Mouse (Mus musculus) neural tube, embryonic 12.5 days (tissue): ENCODE results near the gene Grb2. TPM values are rescaled to one million over a fixed set of nuclear protein-coding genes. Genes with fewer than 3 reads are reported as not detected.

Experiments used
- ATAC-seq: fragments of 200-750 bp; cut with Nextera tagmentation; 2 replicates; pipeline ENCODE4 v1.8.0; 2017; ENCODE audit warnings: low read depth, mild to moderate bottlenecking, moderate TSS enrichment, moderate library complexity; ENCODE audit not compliant: low FRiP score
- H3K27ac ChIP-seq: fragments of 300-500 bp; sonication (generic); 2 replicates; pipeline ENCODE4 v1.5.1; 2016
- H3K27me3 ChIP-seq: fragments of 300-500 bp; sonication (generic); replicated peaks from 2 replicates; pipeline ENCODE4 v1.6.1; 2016; ENCODE audit warnings: mild to moderate bottlenecking
- H3K36me3 ChIP-seq: fragments of 300-500 bp; sonication (generic); 2 replicates; pipeline ENCODE4 v1.6.1; 2016; ENCODE audit warnings: mild to moderate bottlenecking
- H3K4me1 ChIP-seq: fragments of 300-500 bp; sonication (generic); 2 replicates; pipeline ENCODE4 v1.6.1; 2016
- H3K4me2 ChIP-seq: fragments of 300-500 bp; sonication (generic); replicated peaks from 2 replicates; pipeline ENCODE4 v1.6.1; 2016; ENCODE audit warnings: mild to moderate bottlenecking
- H3K4me3 ChIP-seq: fragments of 300-500 bp; sonication (generic); 2 replicates; pipeline ENCODE4 v1.5.1; 2016
- H3K9ac ChIP-seq: fragments of 300-500 bp; sonication (generic); 2 replicates; pipeline ENCODE4 v1.6.1; 2016; ENCODE audit warnings: mild to moderate bottlenecking
- H3K9me3 ChIP-seq: fragments of 300-500 bp; sonication (generic); 2 replicates; pipeline ENCODE4 v1.6.1; 2016; ENCODE audit warnings: mild to moderate bottlenecking
- WGBS: fragments of 180-500 bp; shearing (Covaris S2); methylation state at CpG from one replicate; pipeline ENCODE4 v1.1.7; 2016; 5-methylcytosine and 5-hydroxymethylcytosine counted together
- polyA plus RNA-seq: library from polyadenylated mRNA; unstranded; fragments of >200 nt; fragmentation: Nextera tagmentation; extraction: Ambion mirVana; gene quantifications from 2 replicates; pipeline ENCODE4 v1.2.1, GENCODE M21; 2016

Gene Grb2
- polyA plus RNA-seq, 1 experiment from 2014 or later = 186 TPM

- Histone ChIP-seq H3K9me3 (no peaks in the 10 kb centered on the region), H3K4me2 (peak overlapping the region; percentile 84), H3K4me1 (peaks cover 11% of the 10 kb centered on the region; the same call in 1 of the 2 replicates), H3K27ac (no peak overlapping the region), H3K4me3 (peak overlapping the region; percentile 63), H3K27me3 (no peaks in the 10 kb centered on the region), H3K9ac (0 out of 2 replicates have a peak overlapping the region, but pooled peaks have one; percentile 26), H3K36me3 (no peaks in the 10 kb centered on the region)
- ATAC-seq = peak; percentile 51
- 57% methylated on average over 13 of the region's 13 CpGs for WGBS
Measured at GRCm38 (mm10) chr11:115628465-115629101, 79.8 kb downstream of the Grb2 start.

DNA sequence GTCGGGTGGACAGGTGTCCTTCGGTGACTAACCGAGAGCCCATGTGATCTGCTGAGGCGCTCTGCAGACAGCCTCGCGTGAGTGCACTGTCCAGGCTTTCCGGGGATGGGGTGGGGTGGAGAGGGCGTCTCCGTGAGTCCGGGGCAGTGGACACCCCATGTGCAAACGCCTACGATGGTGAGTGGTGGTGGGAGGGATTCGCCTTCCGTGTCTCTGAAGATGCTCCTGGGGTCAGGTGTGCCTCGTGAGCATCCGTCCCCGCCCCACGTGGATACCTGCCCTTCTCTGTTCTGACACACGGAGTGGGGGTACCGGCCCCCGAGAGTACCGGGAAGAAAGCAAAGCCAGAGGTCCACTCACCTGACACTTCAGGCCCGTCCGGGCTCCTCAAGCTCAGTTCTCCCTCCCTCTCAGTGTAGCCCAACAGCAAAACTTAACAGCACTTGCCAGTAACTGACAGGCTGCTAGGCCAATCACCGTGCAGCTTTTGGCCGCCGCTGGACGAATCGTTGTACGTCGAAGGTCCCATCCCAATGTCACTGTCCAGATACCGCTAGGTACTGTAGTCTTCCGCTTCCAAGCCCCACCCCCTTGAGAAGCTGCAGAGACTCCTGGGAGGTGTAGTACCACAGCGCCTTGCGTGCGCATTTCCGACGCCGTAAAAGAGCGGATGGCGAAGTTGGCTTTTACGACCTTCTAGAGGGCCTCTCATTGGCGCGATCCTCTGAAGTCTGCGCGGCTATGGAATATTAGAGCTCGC lies 80.5 kb downstream of the Grb2 start, which contains the start of gene Slc25a19:
TSS of gene Slc25a19 (minus strand) at position 591 of the 760 bp plus-strand sequence.
- Histone ChIP-seq H3K4me3 (peak within 1 kb of the TSS; percentile 63), H3K9me3 (no peaks in the 10 kb centered on the region), H3K27me3 (no peaks in the 10 kb centered on the region), H3K9ac (peak within 1 kb of the TSS; percentile 64), H3K4me2 (peak within 1 kb of the TSS; percentile 84), H3K36me3 (peaks cover 2% of the 10 kb centered on the region), H3K27ac (no peak within 1 kb of the TSS), H3K4me1 (peaks cover 11% of the 10 kb centered on the region; the same call in 1 of the 2 replicates)
- ATAC-seq = peak; percentile 99
- WGBS = under 1% methylated on average over 47 of the region's 47 CpGs

DNA sequence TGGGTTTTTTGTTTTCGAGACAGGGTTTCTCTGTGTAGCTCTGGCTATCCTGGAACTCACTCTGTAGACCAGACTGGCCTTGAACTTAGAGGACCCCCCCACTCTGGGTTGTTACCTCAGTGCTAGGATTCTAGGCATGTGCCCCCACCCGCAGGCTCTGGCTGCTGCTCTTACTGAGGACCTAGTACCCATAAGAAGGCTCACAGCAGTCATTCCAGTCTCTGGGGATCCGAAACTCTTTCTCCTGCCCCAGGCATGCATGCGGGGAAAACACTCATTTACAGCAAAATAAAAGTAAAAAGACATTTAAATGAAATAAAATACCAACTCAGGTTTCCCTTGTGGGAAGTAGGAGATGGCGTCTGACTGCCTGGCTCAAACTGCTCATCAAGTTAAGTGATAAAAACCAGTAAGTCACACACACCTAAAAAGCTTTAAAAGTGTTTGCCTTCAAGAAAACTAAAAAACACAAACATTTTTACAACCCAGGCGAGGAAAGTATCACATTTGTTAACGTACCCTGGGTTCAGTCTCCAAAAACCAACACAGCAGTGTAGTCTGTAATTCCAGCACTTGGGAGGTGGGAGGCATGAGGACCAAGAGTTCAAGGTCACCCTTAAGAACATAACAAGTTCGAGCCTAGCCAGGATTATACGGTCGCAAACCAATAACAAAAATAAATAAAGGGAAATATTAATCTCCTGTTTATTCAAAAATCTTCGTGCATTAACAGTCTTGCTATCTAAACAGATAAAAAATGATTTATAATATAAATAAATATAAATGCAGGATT lies 81.4 kb downstream of the Grb2 start:
- WGBS = 51% methylated on average over 11 of the region's 11 CpGs
- Histone ChIP-seq H3K9me3 (no peaks in the 10 kb centered on the region), H3K4me2 (peak overlapping the region; percentile 84), H3K9ac (peak overlapping the region; percentile 64; the same call in 1 of the 2 replicates), H3K4me3 (peak overlapping the region; percentile 63), H3K27me3 (no peaks in the 10 kb centered on the region), H3K27ac (no peak overlapping the region), H3K4me1 (peaks cover 11% of the 10 kb centered on the region; the same call in 1 of the 2 replicates), H3K36me3 (peaks cover 10% of the 10 kb centered on the region)
- no peak for ATAC-seq

DNA sequence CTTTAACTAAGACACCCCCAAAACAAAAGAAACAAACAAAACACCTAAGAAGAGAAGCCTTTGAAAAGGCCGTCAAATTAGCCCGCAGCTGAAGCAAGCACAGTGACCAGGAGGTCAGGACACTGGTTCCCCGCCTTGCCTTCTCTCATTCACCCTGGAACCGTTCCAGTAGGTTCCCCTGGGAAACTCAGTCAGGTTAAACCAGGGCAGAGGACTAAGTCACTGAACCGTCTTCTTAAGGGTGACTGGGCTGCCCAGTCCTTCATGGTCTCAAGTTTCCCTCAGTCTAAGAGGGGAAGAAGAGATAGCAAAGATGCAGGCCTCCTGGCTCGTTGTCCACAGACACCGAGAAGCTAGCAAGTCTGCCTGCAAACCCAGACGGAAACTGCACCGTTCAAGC lies 82.5 kb downstream of the Grb2 start:
- H3K36me3 ChIP-seq = peaks cover 17% of the 10 kb centered on the region
- no peak overlapping the region for H3K9ac ChIP-seq
- H3K27me3 ChIP-seq = no peaks in the 10 kb centered on the region
- no peak overlapping the region for H3K4me3 ChIP-seq
- H3K4me1 ChIP-seq = peaks cover 11% of the 10 kb centered on the region; the same call in 1 of the 2 replicates
- no peak for ATAC-seq
- no peaks in the 10 kb centered on the region for H3K9me3 ChIP-seq
- H3K27ac ChIP-seq = no peak overlapping the region
- 84% methylated on average over 9 of the region's 9 CpGs for WGBS
- no peak overlapping the region for H3K4me2 ChIP-seq

GRCm38 (mm10) chr11:115623487-115624070 lies 84.8 kb downstream of the Grb2 start:
- ATAC-seq = no peak
- no peak overlapping the region for H3K27ac ChIP-seq

DNA sequence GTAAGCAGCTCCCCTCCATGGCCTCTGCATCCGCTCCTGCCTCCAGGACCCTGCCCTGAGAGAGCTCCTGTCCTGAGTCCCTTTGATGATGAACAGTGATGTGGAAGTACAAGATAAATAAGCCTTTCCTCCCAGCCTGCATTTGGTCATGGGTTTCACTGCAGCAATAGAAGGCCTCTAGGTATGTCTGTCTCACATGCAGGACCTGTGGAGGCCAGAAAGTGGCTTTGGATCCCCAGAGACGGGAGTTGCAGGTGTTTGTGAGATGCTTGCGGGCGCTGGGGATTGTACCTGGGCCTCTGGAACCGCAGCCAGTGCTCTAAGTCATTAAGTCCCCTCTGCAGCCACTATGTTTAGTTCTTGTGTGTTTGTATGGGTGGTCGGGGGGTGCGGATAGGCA lies 88.4 kb downstream of the Grb2 start:
- Histone ChIP-seq H3K9me3 (no peaks in the 10 kb centered on the region), H3K9ac (no peak overlapping the region), H3K4me3 (no peak overlapping the region), H3K27ac (no peak overlapping the region), H3K27me3 (no peaks in the 10 kb centered on the region), H3K36me3 (peaks cover 50% of the 10 kb centered on the region), H3K4me1 (no peaks in the 10 kb centered on the region), H3K4me2 (no peak overlapping the region)
- WGBS = 96% methylated on average over 7 of the region's 7 CpGs
- no peak for ATAC-seq

More at GRCm38 (mm10) chr11:115623487-115624070, 84.8 kb downstream of the Grb2 start:
- WGBS = 80% methylated on average over 9 of the region's 9 CpGs
- H3K36me3 ChIP-seq = peaks cover 33% of the 10 kb centered on the region
- H3K4me2 ChIP-seq = no peak overlapping the region
- peaks cover 9% of the 10 kb centered on the region; the same call in 1 of the 2 replicates for H3K4me1 ChIP-seq
- H3K27me3 ChIP-seq = no peaks in the 10 kb centered on the region
- no peak overlapping the region for H3K9ac ChIP-seq
- no peak overlapping the region for H3K4me3 ChIP-seq
- no peaks in the 10 kb centered on the region for H3K9me3 ChIP-seq

DNA sequence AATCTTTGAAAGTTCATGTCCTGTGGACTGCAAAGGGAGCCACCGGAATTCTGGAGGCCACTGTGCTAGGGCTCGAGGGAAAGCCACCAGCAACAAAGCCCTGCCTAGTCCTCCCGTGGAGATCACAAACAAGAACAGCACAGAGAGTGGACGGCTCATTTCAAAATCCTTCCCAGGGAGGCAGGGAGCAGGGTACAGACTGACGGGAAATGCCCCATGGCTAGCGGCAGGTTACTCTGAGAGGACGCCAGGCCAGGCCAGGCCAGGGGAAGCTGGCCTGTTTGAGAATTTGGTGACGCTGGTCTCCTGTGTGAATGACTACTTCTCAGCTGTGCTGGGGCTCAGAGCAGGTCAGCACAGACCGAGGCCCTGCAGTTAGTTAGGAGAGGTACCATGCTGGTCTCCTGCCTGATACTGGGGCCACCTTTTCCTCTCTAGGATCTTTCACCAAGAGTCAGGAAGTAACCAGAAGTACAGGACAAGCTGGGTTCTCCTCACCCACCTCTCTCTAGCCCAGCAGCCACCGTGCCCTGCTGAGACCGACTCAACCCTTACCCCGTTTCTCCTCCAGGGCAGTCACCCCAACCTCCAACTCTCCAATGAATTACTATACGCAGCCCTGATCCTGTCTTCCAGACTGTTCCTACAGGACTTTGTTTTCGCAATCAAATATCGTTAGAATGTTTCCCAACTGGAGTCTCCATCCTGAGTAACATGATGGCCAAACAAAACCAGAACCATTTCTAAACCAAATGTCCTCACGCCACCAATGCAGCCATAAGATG lies 89.5 kb downstream of the Grb2 start:
- H3K9ac ChIP-seq = 0 out of 2 replicates have a peak overlapping the region, but pooled peaks have one; percentile 35
- no peak for ATAC-seq
- no peak overlapping the region for H3K27ac ChIP-seq
- H3K4me1 ChIP-seq = no peaks in the 10 kb centered on the region
- H3K9me3 ChIP-seq = no peaks in the 10 kb centered on the region
- no peak overlapping the region for H3K4me2 ChIP-seq
- no peak overlapping the region for H3K4me3 ChIP-seq
- 91% methylated on average over 16 of the region's 16 CpGs for WGBS
- peaks cover 55% of the 10 kb centered on the region for H3K36me3 ChIP-seq
- H3K27me3 ChIP-seq = no peaks in the 10 kb centered on the region

DNA sequence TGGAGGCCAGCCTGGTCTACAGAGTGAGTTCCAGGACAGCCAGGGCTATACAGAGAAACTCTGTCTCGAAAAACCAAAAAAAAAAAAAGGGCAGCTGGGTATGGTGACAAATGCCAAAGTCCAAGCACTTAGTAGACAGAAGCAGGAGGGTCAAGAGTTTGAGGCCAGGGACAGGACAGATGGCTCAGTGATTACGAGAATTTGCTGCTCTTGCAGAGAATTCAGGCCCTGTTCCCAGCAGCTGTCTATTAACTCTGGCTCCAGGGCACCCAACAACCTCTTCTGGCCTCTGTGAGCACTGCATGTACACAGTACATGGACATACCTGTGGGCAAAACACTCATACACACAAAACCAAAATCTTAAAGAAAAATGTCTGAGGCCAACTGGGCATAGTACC lies 90.4 kb downstream of the Grb2 start:
- 91% methylated on average over 2 of the region's 2 CpGs for WGBS
- Histone ChIP-seq H3K9ac (no peak overlapping the region), H3K27ac (no peak overlapping the region), H3K27me3 (no peaks in the 10 kb centered on the region), H3K9me3 (no peaks in the 10 kb centered on the region), H3K4me2 (no peak overlapping the region), H3K36me3 (peaks cover 55% of the 10 kb centered on the region), H3K4me1 (peaks cover 8% of the 10 kb centered on the region), H3K4me3 (no peak overlapping the region)
- ATAC-seq = no peak

- H3K36me3 ChIP-seq = peaks cover 45% of the 10 kb centered on the region
- H3K27ac ChIP-seq = no peak overlapping the region
- no peaks in the 10 kb centered on the region for H3K9me3 ChIP-seq
- no peaks in the 10 kb centered on the region for H3K27me3 ChIP-seq
- 89% methylated on average over 6 of the region's 6 CpGs for WGBS
- H3K9ac ChIP-seq = no peak overlapping the region
- H3K4me3 ChIP-seq = no peak overlapping the region
- H3K4me1 ChIP-seq = peaks cover 12% of the 10 kb centered on the region
- ATAC-seq = no peak
- H3K4me2 ChIP-seq = no peak overlapping the region
Measured at GRCm38 (mm10) chr11:115616893-115617292, 91.5 kb downstream of the Grb2 start.

- WGBS = 96% methylated on average over 7 of the region's 7 CpGs
- H3K9ac ChIP-seq = no peak overlapping the region
- no peak overlapping the region for H3K27ac ChIP-seq
- H3K4me2 ChIP-seq = no peak overlapping the region
- no peaks in the 10 kb centered on the region for H3K27me3 ChIP-seq
- no peak for ATAC-seq
- peaks cover 44% of the 10 kb centered on the region for H3K36me3 ChIP-seq
- no peaks in the 10 kb centered on the region for H3K9me3 ChIP-seq
- no peak overlapping the region for H3K4me3 ChIP-seq
- H3K4me1 ChIP-seq = peaks cover 16% of the 10 kb centered on the region
Measured at GRCm38 (mm10) chr11:115616371-115616770, 92.0 kb downstream of the Grb2 start.

- H3K4me3 ChIP-seq = no peak overlapping the region
- peaks cover 39% of the 10 kb centered on the region for H3K36me3 ChIP-seq
- peaks cover 16% of the 10 kb centered on the region for H3K4me1 ChIP-seq
- no peak overlapping the region for H3K9ac ChIP-seq
- H3K27ac ChIP-seq = no peak overlapping the region
- H3K4me2 ChIP-seq = no peak overlapping the region
- WGBS = 93% methylated on average over 6 of the region's 6 CpGs
- no peaks in the 10 kb centered on the region for H3K9me3 ChIP-seq
- no peak for ATAC-seq
- H3K27me3 ChIP-seq = no peaks in the 10 kb centered on the region
Measured at GRCm38 (mm10) chr11:115615875-115616274, 92.5 kb downstream of the Grb2 start.
